ENCODE assay signal across 1 mouse cellular context in the genomic region with DNA sequence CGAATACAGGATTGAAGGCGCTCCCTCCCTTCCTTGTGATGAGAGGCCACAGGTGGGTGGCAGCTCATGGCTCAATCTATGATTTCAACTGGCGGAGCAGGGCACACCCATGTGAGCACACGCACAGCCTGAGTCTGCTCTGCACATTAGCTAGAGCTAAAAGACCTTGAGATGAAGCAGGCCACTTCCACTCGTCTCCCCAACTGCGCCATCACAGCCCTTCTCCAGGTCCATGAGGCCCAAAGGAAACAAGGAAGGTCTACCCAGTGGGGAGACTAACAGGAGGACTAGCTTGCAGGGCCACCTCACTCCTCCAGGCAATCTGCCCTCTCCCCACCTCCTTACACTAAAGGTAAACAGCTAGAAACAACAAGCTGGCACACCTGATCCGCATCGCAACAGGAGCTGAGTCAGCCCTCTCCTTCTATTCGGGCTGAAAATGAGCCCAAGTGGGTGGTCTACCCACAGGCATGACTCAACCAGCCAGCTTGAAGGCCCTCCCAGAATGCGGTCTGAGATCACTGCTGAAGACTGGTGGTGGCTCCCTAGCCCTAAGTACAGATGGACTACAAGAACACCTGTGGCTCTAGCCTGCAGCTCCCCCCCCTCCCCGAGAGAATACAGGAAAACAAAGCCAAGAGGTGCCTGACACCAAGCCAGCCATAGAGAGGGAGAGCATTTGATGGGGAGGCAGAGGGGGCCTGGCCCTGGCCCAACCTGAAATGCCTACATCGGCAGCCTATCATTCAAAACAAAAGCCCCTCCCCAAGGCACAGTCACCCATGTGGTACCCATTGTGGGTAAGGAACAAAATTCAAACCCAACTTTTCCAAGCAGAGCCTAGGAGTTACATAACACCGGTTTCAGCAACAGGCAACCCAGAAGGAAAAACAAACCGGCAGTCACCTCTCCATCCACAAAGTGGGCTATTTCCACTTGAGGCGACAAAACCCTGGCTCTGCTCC.
TF ChIP-seq lines count a peak whose summit lies in the region.

No protein-coding gene starts in this region.

TF ChIP-seq in C2C12, 6 proteins besides CTCF, POLR2A, EP300 and RAD21 (continued from another document):
- TF ChIP-seq USF1 (IDR thresholded peaks at IDR 0.05; ENCODE audit: low read depth) = no peak
- TF ChIP-seq MAX (IDR thresholded peaks at IDR 0.05) = no peak
TF ChIP-seq in C2C12: peak in this region for 0.
